Mouse (Mus musculus) heart, postnatal 0 days (tissue): ENCODE data around the gene Sez6.

ENCODE experiments used
- CTCF ChIP-seq: IDR thresholded peaks from 2 replicates; pipeline ENCODE4 v1.5.1; 2016; ENCODE audit warnings: antibody characterized with exemption, control low read depth, low read depth
- EP300 ChIP-seq: IDR thresholded peaks from 2 replicates; pipeline ENCODE4 v1.6.1; 2016; ENCODE audit warnings: antibody characterized with exemption, low read depth

GRCm38 (mm10) chr11:77906747-77907174, 23.8 kb upstream of the Sez6 start:
- no peak for TF ChIP-seq CTCF
- TF ChIP-seq EP300, result no peak
